Mouse (Mus musculus) erythroid progenitor cell, adult 5-6 weeks (primary cell): ENCODE data around the gene Xrcc2. TPM values are rescaled to one million over a fixed set of nuclear protein-coding genes. Genes with fewer than 3 reads are reported as not detected.
A peak's percentile ranks its signal among the peaks of the same experiment; 100 is the strongest.
"Not testable (repeated sequence)": the region's sequence is repeated elsewhere in the genome, so short reads cannot be mapped to it uniquely, and the experiment has no call there.

Experiments used
- ATAC-seq: replicated peaks from 2 replicates; pipeline ENCODE4 v1.8.0; 2016; ENCODE audit warnings: moderate number of reproducible peaks, mild to moderate bottlenecking, moderate TSS enrichment, inconsistent platforms; ENCODE audit not compliant: poor library complexity, low FRiP score, severe bottlenecking
- total RNA-seq, 2 experiments: library from RNA; stranded (forward) in 1 of 2; stranded (reverse) in 1 of 2; fragments of 150-400 nt in 1 of 2; fragments of 186-747, 209-891 nt in 1 of 2; gene quantifications; 2 replicates each; pipeline versions ENCODE4 v1.2.3 to v1.2.4; 2015 to 2017; ENCODE audit warnings: low replicate concordance in 2 of 2

Xrcc2 gene
- total RNA-seq (2015; ENCODE audit: low replicate concordance) (4.6 and 18.0 TPM in 2 replicates), total RNA-seq (2017; ENCODE audit: low replicate concordance) (6.9 and 13.6 TPM in 2 replicates)

GRCm38 (mm10) chr5:25705567-25706349 is at the start of gene Xrcc2:
Gene Xrcc2 (minus strand): TSS chr5:25705825.
- ATAC-seq: peak; percentile 94

- ATAC-seq: no peak
Measured at GRCm38 (mm10) chr5:25754236-25754766, 48.7 kb upstream of the Xrcc2 start.

- no peak; the same call in 1 of the 2 replicates for ATAC-seq
Measured at GRCm38 (mm10) chr5:25753556-25754235, 48.1 kb upstream of the Xrcc2 start.

DNA sequence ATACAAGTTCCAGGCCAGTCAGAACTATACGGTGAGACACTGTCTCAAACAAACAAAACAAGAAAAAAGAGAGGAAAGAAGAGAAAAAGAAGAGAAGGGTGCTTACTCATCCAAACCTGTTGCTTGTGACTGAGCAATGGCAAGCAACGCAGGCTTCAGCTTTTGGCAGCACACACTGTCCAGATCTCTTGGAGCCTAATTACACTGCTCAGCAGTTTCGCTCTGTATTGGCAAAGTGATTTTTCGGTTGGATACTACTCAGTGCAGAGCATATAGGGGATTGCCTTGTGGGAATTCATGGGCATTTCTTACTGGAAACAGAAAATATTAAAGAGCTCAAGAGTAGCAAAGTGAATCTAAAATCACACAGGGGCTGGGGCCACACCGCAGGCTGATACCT is 47.2 kb upstream of the Xrcc2 start:
- ATAC-seq: no peak

DNA sequence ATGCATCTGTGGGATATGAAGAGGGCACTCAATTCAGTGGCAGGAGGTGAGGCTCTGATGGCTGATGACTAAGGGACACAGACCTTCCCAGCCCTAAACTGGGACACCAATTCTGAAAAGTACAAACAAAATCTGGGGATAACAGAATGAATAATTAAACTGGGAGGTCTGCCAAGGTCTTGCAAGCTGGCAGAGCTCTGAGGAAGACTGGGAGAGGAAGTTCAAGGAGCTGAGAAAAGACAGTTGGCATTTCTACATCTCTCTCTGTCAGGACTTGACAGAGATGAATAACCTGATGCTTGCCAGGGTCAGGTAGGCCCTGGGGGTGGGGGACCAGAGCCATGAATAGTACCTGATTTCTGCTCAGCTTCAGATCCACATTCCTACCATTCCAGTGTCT is 45.9 kb upstream of the Xrcc2 start:
- no peak for ATAC-seq

- no peak for ATAC-seq
Measured at GRCm38 (mm10) chr5:25748613-25749012, 43.0 kb upstream of the Xrcc2 start.

- ATAC-seq: no peak
Measured at GRCm38 (mm10) chr5:25747904-25748303, 42.3 kb upstream of the Xrcc2 start.

GRCm38 (mm10) chr5:25738902-25739301 is 33.3 kb upstream of the Xrcc2 start:
- not testable (repeated sequence) for ATAC-seq

GRCm38 (mm10) chr5:25738448-25738847 is 32.8 kb upstream of the Xrcc2 start:
- no peak for ATAC-seq

GRCm38 (mm10) chr5:25735861-25736260 is 30.2 kb upstream of the Xrcc2 start:
- ATAC-seq: no peak

- ATAC-seq: no peak
Measured at GRCm38 (mm10) chr5:25734318-25734717, 28.7 kb upstream of the Xrcc2 start.

DNA sequence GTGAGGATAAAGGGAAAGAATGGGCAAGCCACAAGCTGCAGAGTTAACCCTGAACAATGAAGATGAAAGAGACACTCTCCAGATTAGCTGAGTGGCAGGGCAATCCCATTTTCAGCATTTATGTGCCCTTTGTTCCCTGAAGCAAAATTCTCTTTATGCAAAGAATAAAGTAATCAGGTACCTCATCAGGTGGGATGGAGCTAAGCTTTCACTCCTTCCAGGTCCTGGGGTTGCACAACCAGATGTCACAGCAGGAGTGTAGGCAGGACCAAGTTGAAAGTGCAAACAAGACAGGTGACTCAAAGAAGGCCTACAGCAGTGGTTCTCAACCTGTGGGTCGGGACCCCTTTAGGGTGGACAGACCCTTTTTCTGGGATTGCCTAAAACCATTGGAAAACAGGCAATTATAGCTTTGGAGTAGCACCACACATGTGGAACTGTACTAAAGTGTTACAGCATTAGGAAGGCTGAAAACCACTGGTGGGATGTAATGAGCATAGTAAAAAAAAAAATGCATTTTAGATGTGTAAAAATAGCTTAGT is 18.6 kb upstream of the Xrcc2 start:
- ATAC-seq: no peak

- ATAC-seq: no peak
Measured at GRCm38 (mm10) chr5:25723016-25723415, 17.4 kb upstream of the Xrcc2 start.

DNA sequence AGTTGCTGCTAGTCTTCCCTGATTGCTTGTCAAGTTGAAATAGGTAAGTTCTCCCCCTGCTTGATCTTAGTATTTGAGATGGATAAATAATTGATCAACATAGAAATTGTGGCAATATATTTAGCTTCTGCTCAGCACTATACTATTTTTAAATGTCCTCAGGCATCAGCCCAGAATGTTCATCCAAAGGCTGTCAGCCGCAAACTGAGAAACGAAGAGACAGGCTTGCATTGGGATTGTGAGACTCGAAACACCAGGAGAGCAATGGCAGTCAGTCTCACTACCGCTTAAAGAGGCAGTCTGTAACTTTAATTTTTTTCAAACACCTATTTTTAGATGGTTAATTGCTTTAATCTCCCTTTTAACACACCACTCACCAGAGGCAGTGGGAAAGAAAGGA is 13.8 kb upstream of the Xrcc2 start:
- no peak for ATAC-seq

GRCm38 (mm10) chr5:25713001-25713706 is 7.5 kb upstream of the Xrcc2 start:
- not testable (repeated sequence) for ATAC-seq

- peak; percentile 47 for ATAC-seq
Measured at GRCm38 (mm10) chr5:25704702-25705566, 691 bp downstream of the Xrcc2 start.

- no peak for ATAC-seq
Measured at GRCm38 (mm10) chr5:25697941-25698340, 7.7 kb downstream of the Xrcc2 start.

GRCm38 (mm10) chr5:25696256-25696655 is 9.4 kb downstream of the Xrcc2 start:
- ATAC-seq: no peak

DNA sequence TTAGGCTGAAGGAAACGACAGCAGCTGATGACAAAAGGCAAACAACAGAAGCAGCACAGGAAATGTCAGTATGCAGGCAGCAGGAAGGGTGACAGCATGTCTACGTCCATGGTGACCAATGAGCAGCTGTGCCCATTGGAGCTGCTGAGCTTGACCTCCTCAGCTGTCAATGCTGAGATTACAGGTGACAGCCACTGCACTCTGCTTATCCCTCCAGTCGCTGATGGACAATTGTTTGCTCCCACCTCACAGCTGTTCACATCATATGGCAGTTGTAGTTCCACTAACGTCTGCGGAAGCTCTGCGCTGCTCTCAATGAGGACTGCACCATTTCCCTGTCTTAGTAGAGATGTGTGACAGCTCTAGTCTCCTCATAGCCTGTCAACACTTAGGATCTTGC is 9.8 kb downstream of the Xrcc2 start:
- no peak for ATAC-seq
